Mouse (Mus musculus) cerebellum, adult 8-10 months (tissue): ENCODE measurements around the gene Pkdcc.

Source experiments
- DNase-seq: peaks from one replicate; pipeline ENCODE4 v3.0.0; 2022

Gene Pkdcc

GRCm38 (mm10) chr17:83214674-83215528 is at the start of gene Pkdcc:
Gene Pkdcc (plus strand): TSS chr17:83215292.
- DNase-seq: peak; percentile 48

- no peak for DNase-seq
Observed at GRCm38 (mm10) chr17:83166195-83166594, 48.9 kb upstream of the Pkdcc start.

GRCm38 (mm10) chr17:83176146-83176545 is 38.9 kb upstream of the Pkdcc start:
- DNase-seq: no peak

GRCm38 (mm10) chr17:83178483-83179150 is 36.5 kb upstream of the Pkdcc start:
- DNase-seq: no peak

- no peak for DNase-seq
Observed at GRCm38 (mm10) chr17:83179151-83179531, 36.0 kb upstream of the Pkdcc start.

GRCm38 (mm10) chr17:83179569-83179968 is 35.5 kb upstream of the Pkdcc start:
- DNase-seq: no peak

- DNase-seq: no peak
Observed at GRCm38 (mm10) chr17:83181086-83181485, 34.0 kb upstream of the Pkdcc start.

GRCm38 (mm10) chr17:83181592-83181991 is 33.5 kb upstream of the Pkdcc start:
- DNase-seq: no peak

- DNase-seq: no peak
Observed at GRCm38 (mm10) chr17:83182061-83182664, 32.9 kb upstream of the Pkdcc start.

GRCm38 (mm10) chr17:83182780-83183179 is 32.3 kb upstream of the Pkdcc start:
- no peak for DNase-seq

GRCm38 (mm10) chr17:83187751-83188565 is 27.1 kb upstream of the Pkdcc start:
- DNase-seq: no peak

GRCm38 (mm10) chr17:83190810-83191209 is 24.3 kb upstream of the Pkdcc start:
- no peak for DNase-seq

- no peak for DNase-seq
Observed at GRCm38 (mm10) chr17:83194491-83194890, 20.6 kb upstream of the Pkdcc start.

GRCm38 (mm10) chr17:83197361-83197923 is 17.6 kb upstream of the Pkdcc start:
- DNase-seq: no peak

- DNase-seq: no peak
Observed at GRCm38 (mm10) chr17:83200469-83200868, 14.6 kb upstream of the Pkdcc start.

- DNase-seq: no peak
Observed at GRCm38 (mm10) chr17:83201257-83201656, 13.8 kb upstream of the Pkdcc start.

- no peak for DNase-seq
Observed at GRCm38 (mm10) chr17:83203692-83204383, 11.3 kb upstream of the Pkdcc start.

GRCm38 (mm10) chr17:83207296-83207695 is 7.8 kb upstream of the Pkdcc start:
- no peak for DNase-seq

- DNase-seq: no peak
Observed at GRCm38 (mm10) chr17:83208455-83208854, 6.6 kb upstream of the Pkdcc start.

- no peak for DNase-seq
Observed at GRCm38 (mm10) chr17:83210531-83210930, 4.6 kb upstream of the Pkdcc start.

- no peak for DNase-seq
Observed at GRCm38 (mm10) chr17:83211196-83211595, 3.9 kb upstream of the Pkdcc start.

GRCm38 (mm10) chr17:83212422-83212821 is 2.7 kb upstream of the Pkdcc start:
- DNase-seq: no peak
